Mouse (Mus musculus) mesoderm, embryonic 11.5 days (tissue): ENCODE measurements around the gene Dnajc11.

ENCODE experiments used
- DNase-seq: peaks from one replicate; pipeline ENCODE4 v3.0.0-alpha.2; 2012; ENCODE audit warnings: low read depth, low spot score

Dnajc11 gene

DNA sequence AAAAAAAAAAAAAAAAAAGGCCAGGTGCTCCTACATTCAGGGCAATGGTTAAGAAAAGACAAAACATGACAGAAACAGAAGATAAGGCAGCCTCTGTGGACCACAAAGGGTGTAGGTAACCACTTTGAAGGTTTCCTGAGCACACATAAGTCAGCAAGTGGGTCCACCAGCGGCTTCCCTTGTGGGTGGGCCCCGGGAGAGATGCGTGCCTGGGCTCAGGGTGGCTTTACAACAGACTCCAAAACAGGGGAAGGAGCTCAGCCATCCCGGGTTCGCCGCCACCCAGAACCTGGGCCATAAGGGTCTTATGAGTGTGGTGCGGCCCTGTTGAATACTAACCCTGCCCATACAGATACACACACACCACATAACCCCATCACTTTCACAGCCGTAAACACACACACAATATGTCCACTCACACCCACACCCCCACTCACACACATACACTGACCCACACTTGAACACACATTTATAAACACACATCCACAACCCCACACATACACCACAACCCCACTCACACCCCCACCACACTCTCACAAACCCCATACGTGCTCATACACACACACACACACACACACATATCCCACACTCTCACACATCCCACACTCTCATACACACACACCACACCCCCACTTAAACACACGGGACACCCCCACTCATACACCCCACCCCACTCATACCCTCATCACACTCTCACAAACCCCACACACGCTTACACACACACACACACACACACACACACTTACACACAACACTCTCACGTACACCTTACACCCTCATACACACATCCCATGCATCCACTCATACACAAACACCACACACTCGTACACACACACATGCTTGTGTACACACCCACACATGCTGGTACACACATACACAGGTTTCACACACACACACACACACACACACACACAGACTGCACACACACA is 651 bp upstream of the Dnajc11 start:
- DNase-seq: no peak

DNA sequence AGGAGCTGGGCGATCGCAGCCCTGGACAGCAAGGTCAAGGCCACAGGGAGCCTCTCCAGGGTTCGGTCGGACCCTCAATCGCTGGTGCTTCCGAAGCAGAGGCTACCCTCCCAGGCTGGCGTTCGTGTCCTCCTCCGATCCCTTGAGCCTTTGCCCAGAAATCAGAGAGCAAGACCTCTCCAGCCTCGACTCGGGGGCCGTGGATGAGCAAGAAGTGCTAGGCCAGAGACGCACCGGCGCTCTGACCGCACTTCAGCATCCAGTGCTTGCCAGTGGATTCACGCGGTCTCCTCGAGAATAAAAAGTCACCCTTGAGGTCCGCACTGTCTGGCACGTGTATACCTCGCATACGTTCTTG is 703 bp downstream of the Dnajc11 start:
- DNase-seq: peak; percentile 2

DNA sequence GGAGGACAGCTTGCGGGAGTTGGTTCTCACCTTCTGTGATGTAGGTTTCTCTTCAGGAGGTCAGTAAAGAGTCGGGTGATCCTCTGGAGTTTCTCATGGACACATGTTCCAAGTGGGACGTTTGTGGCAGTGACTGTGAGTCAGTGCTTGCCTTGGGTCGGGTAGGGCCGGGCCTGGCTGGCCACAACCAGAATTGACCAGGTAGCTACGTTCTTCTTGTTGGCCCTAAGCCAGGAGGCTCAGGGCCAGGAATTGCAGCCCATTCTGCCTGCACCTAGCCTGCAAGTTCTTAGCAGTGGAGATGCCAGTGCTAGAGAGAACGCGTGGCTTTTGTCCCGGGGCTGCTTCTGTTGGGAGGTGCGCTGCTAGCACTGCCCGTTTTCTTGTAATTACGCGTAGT is 4.0 kb downstream of the Dnajc11 start:
- DNase-seq: no peak

DNA sequence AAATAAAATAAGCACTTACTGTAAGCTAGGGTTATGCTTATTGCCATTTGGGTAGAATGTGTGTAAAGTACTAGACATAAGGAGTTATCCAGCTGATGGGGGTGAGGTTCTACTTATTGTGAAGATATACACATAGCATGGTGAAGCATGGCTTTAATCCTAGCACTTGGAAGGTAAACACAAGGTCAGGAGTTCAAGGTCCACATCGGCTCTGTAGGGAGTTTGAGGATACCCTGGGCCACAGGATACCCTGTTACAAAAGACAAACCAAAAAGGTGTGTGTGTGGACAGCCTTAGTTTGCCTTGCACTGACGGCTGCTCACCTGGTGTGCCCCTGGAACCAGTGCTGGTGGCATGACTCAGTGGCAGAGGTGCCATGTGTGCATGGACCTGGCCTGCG is 4.6 kb downstream of the Dnajc11 start:
- DNase-seq: no peak

DNA sequence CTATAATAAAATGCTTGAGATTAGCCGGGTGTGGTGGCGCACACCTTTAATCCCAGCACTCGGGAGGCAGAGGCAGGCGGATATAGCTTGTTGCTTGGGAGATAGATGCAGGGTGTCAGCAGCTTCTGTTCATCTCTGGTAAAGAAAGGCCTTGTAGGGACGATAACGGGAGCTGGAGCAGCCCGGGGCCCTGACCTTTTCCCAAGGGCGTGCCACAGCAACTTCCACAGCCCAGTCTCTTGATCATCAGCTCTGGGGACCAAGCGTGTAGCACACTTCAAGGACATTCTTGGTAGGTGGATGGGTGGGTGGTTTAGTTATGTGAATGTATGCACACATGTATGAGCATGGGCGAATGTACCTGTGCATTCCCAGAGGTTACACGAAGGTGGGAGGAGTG is 12.7 kb downstream of the Dnajc11 start:
- no peak for DNase-seq

DNA sequence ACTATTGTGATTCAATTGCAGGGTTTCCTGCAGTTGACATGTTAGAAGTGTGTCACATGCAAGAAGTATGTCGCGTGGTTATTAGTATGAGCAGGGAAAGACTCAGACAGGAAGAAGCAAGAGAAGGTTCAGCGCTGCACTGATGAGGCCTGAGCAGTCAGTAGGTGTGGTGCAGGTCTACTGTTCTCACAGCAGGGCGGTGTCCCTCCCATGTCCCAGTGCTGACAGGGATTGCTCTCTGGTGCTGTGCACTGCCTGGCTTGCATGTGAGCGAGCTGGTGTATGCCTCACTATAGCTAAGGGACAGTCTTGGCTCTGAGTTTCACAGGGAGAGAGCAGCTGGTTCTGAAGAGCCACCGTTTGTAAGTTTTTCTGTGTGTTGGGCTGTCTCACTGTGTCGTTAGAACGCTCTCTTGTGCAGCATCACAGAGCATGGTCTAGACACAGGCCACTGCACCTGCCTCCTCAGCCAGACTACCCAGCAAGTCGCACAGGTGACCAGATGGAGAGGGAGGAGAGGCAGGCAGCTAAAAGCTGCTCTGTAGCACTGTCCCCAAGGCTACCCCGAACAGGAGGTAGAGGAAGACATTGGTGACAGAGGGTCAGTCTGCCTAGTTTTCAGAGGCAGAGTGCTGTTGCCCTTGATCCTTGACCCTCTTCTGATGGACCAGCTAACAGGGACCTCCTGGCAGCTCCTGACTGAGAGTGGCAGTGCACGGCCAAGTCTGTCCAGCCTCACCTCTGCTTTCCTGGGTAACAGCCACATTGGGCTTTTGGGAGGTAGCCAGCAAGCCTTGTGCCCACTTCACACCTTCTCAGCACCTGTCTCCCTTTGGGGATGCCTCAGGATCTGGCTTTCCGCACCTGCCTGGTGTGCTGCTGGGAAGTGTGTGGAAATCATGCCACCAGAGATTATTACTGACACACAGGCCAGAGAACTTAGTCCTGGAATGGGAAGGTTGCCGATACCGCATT is 15.3 kb downstream of the Dnajc11 start:
- no peak for DNase-seq

DNA sequence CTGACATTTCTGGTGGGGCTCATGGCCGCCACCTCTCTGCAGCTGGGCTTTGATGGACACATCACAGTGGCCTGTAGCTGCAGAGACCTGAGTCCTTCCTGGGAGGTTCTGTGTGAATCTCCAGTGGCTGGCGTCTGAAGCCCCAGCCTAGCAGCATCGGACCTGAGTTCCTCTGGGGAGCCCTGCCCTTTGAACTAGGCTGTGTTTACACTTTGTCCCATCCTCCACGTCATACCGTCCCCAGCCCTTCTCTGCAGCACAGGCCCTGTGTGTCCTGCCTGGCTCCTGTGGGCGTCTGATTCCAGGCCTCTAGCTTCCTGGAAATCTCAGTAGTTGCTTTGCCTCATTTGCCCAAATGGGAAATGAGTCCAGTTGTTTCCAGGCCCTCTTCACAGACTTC is 19.7 kb downstream of the Dnajc11 start:
- no peak for DNase-seq

DNA sequence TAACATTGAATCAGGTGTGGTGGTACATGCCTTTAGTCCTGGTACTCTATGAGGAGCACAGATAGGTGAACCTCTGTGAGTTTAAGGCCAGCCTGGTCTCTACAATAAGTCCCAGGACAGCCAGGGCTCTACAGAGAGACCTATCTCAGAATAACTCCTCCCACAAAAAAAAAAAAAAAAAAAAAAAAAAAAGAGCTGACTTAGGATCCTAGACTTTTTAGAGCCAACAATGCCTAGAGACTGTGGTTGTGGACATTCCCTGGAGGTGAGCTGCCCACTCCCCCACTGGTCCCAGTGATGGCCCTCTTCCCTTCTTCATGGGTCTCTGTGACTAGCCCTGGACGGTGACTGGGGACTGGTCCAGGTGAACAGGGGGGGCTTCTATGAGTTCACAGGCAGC is 22.3 kb downstream of the Dnajc11 start:
- DNase-seq: no peak

DNA sequence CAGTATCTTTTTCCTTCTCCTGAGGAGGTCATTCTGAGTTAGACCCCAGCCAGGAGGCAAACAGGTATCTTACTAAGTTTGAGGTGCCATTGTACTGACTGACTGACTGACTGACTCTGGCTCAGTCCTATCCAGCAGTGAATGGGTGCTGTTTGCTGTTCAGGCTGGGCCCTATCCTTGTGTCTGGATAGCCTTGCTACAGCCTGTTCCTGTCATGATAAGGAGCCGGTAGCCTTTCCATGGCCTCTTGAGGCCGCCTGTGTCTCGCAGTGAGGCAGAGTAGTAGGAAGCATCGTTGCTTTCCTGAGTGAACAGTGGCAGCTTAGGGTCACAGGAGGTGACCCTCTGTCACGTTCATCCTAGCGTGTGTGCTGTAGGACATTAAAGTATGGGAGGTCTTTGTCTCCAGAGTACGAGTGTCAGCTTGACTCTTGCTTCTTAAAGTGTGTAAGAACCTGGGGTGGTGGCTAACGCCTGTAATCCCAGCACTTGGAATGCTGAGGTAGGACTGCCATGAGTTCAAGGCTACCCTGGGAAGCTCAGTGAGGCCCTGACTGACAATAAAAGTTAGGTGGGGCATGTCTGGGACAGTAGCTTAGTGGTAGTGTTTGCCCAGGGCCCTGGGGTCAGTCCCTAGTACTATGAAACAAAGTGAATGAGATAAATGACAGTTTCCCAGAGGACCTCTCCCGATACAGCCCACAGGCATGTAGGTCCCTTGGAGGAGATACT is 24.3 kb downstream of the Dnajc11 start:
- no peak for DNase-seq

DNA sequence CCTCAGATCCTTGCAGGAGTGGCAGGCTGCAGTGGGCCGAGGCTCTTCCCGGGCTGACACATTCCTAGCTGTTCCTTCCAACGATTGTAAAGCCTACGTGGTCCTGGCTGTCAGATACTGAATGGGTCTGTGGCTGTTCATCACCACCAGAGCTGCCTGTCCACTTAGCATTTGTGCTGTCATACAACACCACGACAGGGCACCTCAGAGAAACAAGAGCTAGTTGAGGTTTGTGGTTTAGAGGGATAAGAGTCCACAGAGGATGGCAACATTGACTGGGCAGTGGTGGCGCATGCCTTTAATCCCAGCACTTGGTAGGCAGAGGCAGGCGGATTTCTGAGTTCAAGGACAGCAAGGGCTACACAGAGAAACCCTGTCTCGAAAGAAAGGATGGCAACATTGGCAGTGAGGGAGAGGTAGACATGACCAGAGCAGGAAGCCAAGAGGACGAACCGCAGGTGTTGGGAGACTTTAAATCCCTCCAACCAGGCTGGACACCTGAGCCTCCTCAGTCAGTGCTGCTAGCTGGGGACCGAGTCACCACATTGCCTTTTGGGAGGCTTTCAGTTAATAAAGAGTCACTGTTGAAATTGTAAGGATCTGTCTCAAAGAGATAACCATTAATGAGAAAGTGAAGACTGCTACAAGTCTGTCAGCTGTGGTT is 26.5 kb downstream of the Dnajc11 start:
- DNase-seq: no peak

DNA sequence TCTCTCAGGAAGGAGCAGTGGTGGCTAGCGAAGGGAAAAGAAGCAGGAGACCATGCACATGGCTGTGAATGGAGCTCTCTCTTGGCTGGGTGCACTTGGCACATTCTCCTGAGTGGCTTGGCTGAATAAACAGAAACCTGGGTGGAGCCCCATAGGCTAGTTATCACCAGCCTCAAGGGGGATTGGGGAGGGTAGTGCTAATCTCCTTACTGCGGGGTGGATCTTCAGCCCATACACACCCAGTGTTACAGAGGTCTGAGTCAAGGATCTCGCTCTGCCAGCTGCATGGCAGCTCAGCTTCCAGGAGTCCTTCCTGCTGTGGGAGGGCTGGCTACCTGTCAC is 27.0 kb downstream of the Dnajc11 start:
- DNase-seq: no peak

DNA sequence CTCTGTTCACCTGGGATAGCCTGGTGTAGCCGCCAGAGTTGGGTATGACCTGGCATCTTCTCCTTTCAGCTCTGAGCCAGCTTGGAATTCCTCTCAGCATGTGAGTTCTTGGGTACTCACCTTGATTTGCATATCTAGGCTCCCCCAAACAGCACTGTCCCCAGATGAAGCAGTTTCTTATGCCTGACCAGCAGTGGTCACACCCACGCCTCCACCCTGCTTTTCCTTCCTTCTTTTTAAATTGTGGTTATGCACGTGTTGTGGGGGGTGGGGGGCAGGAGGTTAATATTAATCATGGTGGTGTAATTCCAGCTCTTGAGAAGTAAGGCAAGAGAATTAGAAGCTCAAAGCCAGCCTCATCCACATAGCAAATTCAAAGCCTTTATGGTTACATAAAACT is 29.3 kb downstream of the Dnajc11 start:
- DNase-seq: no peak

DNA sequence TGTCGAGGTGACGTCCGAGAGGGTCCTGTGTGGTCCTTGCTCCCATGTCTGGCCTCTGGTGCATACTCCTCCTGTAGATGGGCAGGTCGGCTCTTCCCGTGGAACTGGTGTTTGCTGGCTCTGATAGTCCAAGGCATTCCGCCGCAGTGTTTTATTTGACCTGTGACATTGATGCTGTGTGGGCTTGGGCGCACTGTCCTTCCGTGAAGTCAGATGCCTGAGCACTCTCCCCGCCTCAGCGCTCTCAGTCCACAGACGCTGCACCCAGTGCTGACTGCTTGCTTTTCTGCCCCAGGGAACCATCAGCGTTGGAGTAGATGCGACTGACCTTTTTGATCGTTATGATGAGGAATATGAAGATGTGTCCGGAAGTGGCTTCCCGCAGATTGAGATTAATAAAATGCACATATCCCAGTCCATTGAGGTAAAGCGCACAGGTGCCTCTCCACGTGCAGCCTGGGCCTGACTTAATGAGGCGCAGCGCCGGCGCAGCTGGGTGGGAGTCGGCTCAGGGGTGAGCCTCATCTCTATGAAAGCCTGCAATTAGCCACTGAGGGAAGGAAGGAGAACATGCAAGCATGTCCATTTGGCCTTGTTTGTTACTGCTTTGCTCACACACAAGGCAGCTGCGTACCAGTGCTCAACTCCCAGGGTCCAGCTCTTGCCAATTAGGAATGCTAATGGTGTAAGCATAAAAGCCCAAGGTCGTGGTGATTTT is 34.9 kb downstream of the Dnajc11 start:
- no peak for DNase-seq

DNA sequence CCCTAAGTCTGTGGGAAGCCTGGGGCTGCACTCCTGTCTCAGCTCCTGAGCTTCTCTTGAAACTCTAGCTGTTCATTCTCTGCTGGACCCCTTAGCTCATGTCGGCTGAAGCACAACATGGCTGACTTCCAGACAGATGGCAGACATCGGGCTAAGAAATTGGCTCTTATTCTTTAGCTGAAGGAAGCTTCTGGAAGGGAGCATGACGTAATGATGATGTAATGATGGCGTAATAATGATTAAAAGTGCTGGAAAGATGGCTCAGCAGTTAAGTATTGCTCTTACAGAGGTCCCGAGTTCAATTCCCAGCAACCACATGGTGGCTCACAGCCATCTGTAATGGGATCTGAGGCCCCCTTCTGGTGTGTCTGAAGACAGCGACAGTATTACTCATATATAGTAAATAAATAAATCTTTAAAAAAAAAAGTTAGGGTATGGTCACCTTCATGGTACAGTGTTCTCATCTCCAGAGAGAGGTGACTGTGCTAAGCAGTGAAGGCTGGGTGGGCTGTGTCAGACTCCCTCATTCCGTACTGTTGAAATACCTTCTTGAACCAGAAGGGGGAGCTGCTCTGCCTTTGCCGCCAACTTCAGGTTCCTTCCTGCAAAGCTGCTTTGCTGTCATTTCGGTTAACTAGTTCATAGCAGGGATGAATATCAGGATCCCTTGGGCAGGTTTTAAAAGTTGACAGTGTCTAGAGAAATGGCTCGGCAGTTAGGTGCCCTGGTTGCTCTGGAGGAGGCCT is 38.9 kb downstream of the Dnajc11 start:
- peak; percentile 58 for DNase-seq

DNA sequence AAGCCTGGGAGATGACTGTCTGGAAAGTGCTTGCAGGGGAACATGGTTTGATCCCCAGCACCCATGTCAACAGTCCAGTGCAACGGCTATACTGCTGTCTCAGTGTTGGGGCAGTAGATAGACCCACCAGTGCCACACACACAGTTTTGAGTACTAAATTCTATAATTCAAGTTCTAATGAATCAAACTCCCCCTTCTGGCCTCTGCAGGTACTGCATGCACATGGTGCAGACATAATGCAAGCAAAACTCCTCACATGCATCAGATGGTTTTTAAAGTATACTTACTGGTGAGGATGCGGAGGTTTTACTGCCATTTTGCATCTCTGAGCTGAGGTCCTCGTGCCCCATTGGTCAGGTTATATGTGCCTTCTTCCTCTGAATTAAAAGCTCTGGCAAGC is 42.0 kb downstream of the Dnajc11 start:
- peak; percentile 53 for DNase-seq

DNA sequence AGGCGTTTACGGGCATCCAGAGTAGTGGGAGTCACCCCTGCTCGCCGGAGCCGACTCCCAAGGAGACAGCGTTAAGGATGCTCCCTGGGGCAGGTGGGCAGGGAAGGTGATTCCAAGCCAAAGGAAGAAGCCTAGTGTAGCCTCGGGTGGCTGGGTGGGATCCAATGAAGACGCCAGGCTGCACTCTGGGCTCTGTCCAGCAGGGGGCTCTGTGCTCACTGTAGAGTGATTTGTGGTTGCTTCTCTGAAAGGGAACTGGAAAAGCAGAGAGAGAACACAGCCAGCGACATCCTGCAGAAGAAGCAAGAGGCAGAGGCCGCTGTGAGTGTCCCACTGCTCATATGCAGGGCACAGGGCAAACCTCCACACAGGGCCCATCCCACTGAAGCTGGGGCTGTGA is 44.3 kb downstream of the Dnajc11 start:
- peak; percentile 79 for DNase-seq

DNA sequence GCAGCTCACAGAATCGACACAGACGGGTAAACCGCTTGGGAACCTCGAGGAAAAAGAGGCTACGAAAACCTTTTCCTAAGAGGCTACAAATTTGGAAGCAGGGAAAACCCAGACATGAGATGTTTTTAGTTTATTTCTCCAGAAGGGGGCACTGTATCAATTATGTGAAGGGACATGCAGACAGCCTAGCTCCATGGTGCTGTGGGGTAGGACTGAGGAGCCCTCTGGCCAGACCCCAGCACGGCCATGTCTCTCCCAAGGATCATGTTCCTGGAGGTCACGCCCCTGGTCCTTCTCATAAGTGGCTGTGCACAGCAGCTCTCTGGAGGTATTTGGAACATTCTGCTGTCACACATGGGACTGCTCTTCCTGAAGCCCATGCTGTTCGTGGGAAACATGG is 47.2 kb downstream of the Dnajc11 start:
- DNase-seq: no peak

DNA sequence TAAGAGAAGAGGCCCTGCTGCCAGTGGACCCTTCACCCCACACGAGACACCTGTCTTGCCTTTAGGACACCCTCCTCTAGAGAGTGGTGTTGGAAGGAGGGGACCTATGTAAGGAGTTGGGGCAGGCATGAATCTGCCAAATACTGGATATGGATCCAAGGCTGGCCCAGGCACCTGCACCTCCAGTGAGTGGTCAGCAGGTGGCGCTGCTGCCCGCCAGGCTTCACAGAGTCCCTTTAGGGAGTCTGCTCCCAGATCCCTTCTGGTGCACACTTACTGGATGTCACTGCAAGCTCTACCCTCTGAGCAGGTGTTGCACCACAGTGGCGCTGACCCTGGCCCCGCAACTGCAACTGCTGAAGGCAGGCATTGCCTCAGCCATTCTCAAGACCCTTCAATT is 47.9 kb downstream of the Dnajc11 start:
- DNase-seq: peak; percentile 83

DNA sequence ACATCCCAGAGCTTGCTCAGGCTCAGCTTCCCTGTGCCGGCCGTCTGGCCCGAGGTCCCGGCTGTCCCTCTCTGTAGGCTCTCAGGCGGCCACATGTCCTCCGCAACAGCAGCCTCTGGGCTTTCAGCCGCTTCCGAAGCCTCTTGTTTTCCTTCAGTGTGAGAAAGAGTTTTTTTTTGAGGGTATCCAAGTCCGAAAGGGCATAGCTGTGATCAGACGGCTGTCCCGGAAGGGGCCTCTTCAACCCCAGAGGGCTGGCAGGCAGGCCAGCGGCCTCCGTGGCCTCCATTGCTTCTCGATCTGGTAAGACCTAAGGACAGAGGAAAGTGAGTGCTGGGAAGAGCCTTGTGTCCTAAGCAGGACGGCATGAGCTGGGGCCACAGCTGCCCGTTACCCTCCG is 49.6 kb downstream of the Dnajc11 start:
- DNase-seq: no peak

DNA sequence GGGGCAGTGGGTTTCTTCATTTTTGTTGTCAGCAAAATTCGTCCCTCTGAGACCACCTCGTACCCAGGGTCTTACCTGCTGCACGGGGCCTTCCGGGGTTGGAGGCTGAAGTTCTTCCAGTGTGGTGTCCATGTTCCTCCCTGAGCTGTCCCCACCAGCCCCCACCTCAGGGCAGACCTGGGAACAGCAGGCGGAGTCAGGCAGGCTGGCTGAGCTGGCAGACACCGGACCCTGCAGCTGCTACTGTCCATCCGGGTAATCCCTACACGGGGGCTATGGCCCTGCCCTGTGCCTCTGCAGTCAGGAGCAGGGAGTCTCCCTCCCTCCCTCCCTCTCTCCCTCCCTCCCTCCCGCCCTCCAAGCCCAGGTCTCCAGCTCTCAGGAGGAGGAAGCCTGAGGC is 50.1 kb downstream of the Dnajc11 start:
- peak; percentile 36 for DNase-seq
